Mouse (Mus musculus) liver, embryonic 14.5 days (tissue): ENCODE data around the gene Calml3.

Experiments
- CTCF ChIP-seq: IDR thresholded peaks from 2 replicates; pipeline ENCODE4 v1.5.1; 2016; ENCODE audit warnings: antibody characterized with exemption, low read depth, control low read depth
- EP300 ChIP-seq: IDR thresholded peaks from 2 replicates; pipeline ENCODE4 v1.6.1; 2016; ENCODE audit warnings: antibody characterized with exemption, low read depth

DNA sequence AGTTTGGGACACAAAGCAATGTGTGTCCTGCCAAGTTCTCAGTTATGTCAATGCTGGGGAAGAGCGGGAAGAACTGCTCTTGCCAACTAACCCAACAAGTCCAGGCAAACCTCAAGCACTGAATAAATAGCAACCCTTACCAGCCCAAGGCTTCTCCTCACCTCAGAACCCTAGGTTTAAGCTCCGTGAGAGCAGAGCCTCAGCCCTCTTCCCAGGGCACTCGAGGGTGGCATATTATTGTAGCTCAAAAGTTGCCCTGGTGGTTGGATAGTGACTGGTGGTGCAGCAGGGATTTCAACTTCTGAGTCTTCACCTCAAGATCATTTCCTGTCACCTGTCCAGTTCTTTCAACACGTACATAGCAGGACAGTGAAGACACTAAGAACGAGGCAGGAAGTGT is 27.4 kb upstream of the Calml3 start:
- TF ChIP-seq EP300: no peak
- TF ChIP-seq CTCF: no peak
